Mouse (Mus musculus) urinary bladder, postnatal 14 days (tissue): ENCODE results near the gene Msrb1.
"Not testable (repeated sequence)": the region's sequence is repeated elsewhere in the genome, so short reads cannot be mapped to it uniquely, and the experiment has no call there.

Experiments used
- DNase-seq: peaks from one replicate; pipeline ENCODE4 v3.0.0; 2021; ENCODE audit warnings: low spot score

Gene Msrb1

GRCm38 (mm10) chr17:24736330-24737051 lies at the start of gene Msrb1:
Gene Msrb1 (plus strand): TSS chr17:24736642.
- DNase-seq, result peak; percentile 98

GRCm38 (mm10) chr17:24687146-24687595 lies 49.3 kb upstream of the Msrb1 start:
- DNase-seq, result peak; percentile 63

GRCm38 (mm10) chr17:24687599-24687998 lies 48.8 kb upstream of the Msrb1 start:
- no peak for DNase-seq

GRCm38 (mm10) chr17:24689251-24690081 lies 47.0 kb upstream of the Msrb1 start, which contains the start of gene Syngr3:
Gene Syngr3 (minus strand): TSS chr17:24689955.
- DNase-seq, result no peak

GRCm38 (mm10) chr17:24692385-24692784 lies 44.1 kb upstream of the Msrb1 start:
- no peak for DNase-seq

GRCm38 (mm10) chr17:24695326-24696010 lies 41.0 kb upstream of the Msrb1 start:
- no peak for DNase-seq

- peak; percentile 90 for DNase-seq
Observed at GRCm38 (mm10) chr17:24696011-24696697, 40.3 kb upstream of the Msrb1 start, which contains the start of the genes Gfer and Noxo1. Gene Gfer (minus strand): TSS chr17:24696156. Gene Noxo1 (plus strand): TSS chr17:24696234.

- DNase-seq, result no peak
Observed at GRCm38 (mm10) chr17:24697985-24698384, 38.5 kb upstream of the Msrb1 start.

GRCm38 (mm10) chr17:24698715-24699114 lies 37.7 kb upstream of the Msrb1 start:
- DNase-seq, result no peak

GRCm38 (mm10) chr17:24699473-24699872 lies 37.0 kb upstream of the Msrb1 start:
- DNase-seq, result no peak

- no peak for DNase-seq
Observed at GRCm38 (mm10) chr17:24701251-24701650, 35.2 kb upstream of the Msrb1 start.

- DNase-seq, result no peak
Observed at GRCm38 (mm10) chr17:24705821-24706220, 30.6 kb upstream of the Msrb1 start.

GRCm38 (mm10) chr17:24706982-24707800 lies 29.3 kb upstream of the Msrb1 start, which contains the start of gene Tbl3:
Gene Tbl3 (minus strand): TSS chr17:24707660.
- peak; percentile 92 for DNase-seq

GRCm38 (mm10) chr17:24707801-24708425 lies 28.5 kb upstream of the Msrb1 start:
- DNase-seq, result no peak

GRCm38 (mm10) chr17:24708646-24709045 lies 27.8 kb upstream of the Msrb1 start:
- DNase-seq, result no peak

- no peak for DNase-seq
Observed at GRCm38 (mm10) chr17:24715556-24715955, 20.9 kb upstream of the Msrb1 start.

- no peak for DNase-seq
Observed at GRCm38 (mm10) chr17:24716166-24716682, 20.2 kb upstream of the Msrb1 start.

GRCm38 (mm10) chr17:24717943-24718342 lies 18.5 kb upstream of the Msrb1 start, which contains the start of the genes Rnf151 and Rps2:
Gene Rnf151 (minus strand): TSS chr17:24718063.
Gene Rps2 (plus strand): TSS chr17:24718116.
- DNase-seq, result no peak

- not testable (repeated sequence) for DNase-seq
Observed at GRCm38 (mm10) chr17:24718938-24719337, 17.5 kb upstream of the Msrb1 start.
